Mouse (Mus musculus): ENCODE results near the gene Pcsk2. TPM values are rescaled to one million over a fixed set of nuclear protein-coding genes. Genes with fewer than 3 reads are reported as not detected.

Gene Pcsk2
- polyA plus RNA-seq, 1 experiment from 2014 or later = 2.8 TPM

DNA sequence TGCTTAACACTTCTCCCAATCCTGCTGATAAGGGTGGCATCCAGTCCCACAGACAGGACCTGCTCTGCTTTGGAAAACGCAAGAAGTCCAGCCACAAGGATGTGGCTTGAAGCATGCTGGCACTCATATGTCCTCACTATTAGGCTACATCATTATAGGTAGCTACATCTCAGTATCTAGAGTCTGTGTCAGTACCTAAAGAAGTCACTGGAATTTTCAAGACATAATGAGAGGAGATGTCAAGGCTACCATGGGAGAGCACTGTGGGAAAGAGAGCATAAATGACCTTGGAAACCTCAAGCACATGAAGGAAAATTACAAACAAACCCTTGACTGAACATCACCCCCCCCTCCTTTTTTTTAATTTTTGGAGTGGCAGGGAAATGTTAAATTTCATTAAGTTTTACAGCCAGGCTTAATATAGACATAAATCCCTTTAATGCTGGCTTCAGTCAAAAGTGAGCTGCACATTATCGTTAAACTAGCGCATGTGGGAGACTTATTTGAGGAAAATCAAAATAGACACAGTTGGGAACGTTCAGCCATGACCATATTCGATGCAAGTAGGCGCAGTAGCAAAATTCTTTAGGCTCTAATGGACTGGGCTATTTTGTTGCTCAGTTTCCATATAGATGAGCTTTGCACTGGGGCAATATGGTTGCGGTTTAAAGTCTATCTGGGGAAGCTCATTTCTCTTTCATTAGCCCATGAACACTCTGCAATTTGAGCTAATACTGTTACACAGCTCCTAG lies 193.7 kb downstream of the Pcsk2 start:
- Histone ChIP-seq H3K27ac (ENCODE audit: low read length) (no peak overlapping the region), H3K4me3 (replicated peaks; ENCODE audit: low read length) (no peak overlapping the region), H3K4me1 (ENCODE audit: control insufficient read depth, insufficient read depth, low read length) (no peaks in the 10 kb centered on the region), H3K27me3 (ENCODE audit: control insufficient read depth, insufficient read depth, low read length) (no peaks in the 10 kb centered on the region), H3K36me3 (ENCODE audit: control insufficient read depth, insufficient read depth, low read length) (no peaks in the 10 kb centered on the region), H3K4me2 (ENCODE audit: low read depth, low read length) (no peak overlapping the region), H3K9ac (ENCODE audit: low read length) (no peak overlapping the region), H3K9me3 (replicated peaks; ENCODE audit: control insufficient read depth, low read length) (no peaks in the 10 kb centered on the region)
- 83% methylated on average over 7 of the region's 7 CpGs for WGBS
- ATAC-seq (ENCODE audit: insufficient read depth, low FRiP score) = no peak

- 82% methylated on average over 5 of the region's 5 CpGs for WGBS
- no peak for ATAC-seq (ENCODE audit: insufficient read depth, low FRiP score)
- H3K27ac ChIP-seq (ENCODE audit: low read length) = no peak overlapping the region
Observed at GRCm38 (mm10) chr2:143742436-143742835, 196.5 kb downstream of the Pcsk2 start.

GRCm38 (mm10) chr2:143743081-143743480 lies 197.1 kb downstream of the Pcsk2 start:
- no peak overlapping the region for H3K4me2 ChIP-seq (ENCODE audit: low read depth, low read length)
- no peaks in the 10 kb centered on the region for H3K4me1 ChIP-seq (ENCODE audit: control insufficient read depth, insufficient read depth, low read length)
- no peaks in the 10 kb centered on the region for H3K36me3 ChIP-seq (ENCODE audit: control insufficient read depth, insufficient read depth, low read length)
- H3K9ac ChIP-seq (ENCODE audit: low read length) = no peak overlapping the region
- H3K27me3 ChIP-seq (ENCODE audit: control insufficient read depth, insufficient read depth, low read length) = no peaks in the 10 kb centered on the region
- no peak for ATAC-seq (ENCODE audit: insufficient read depth, low FRiP score)
- WGBS = 69% methylated on average over 4 of the region's 4 CpGs
- H3K9me3 ChIP-seq (replicated peaks; ENCODE audit: control insufficient read depth, low read length) = no peaks in the 10 kb centered on the region
- H3K27ac ChIP-seq (ENCODE audit: low read length) = no peak overlapping the region
- no peak overlapping the region for H3K4me3 ChIP-seq (replicated peaks; ENCODE audit: low read length)

More at GRCm38 (mm10) chr2:143742436-143742835, 196.5 kb downstream of the Pcsk2 start:
- Histone ChIP-seq H3K4me2 (ENCODE audit: low read depth, low read length) (no peak overlapping the region), H3K9ac (ENCODE audit: low read length) (no peak overlapping the region), H3K36me3 (ENCODE audit: control insufficient read depth, insufficient read depth, low read length) (no peaks in the 10 kb centered on the region), H3K4me1 (ENCODE audit: control insufficient read depth, insufficient read depth, low read length) (no peaks in the 10 kb centered on the region), H3K4me3 (replicated peaks; ENCODE audit: low read length) (no peak overlapping the region), H3K9me3 (replicated peaks; ENCODE audit: control insufficient read depth, low read length) (no peaks in the 10 kb centered on the region), H3K27me3 (ENCODE audit: control insufficient read depth, insufficient read depth, low read length) (no peaks in the 10 kb centered on the region)

- H3K4me2 ChIP-seq (ENCODE audit: low read depth, low read length) = no peak overlapping the region
- 60% methylated on average over 9 of the region's 9 CpGs for WGBS
- no peaks in the 10 kb centered on the region for H3K27me3 ChIP-seq (ENCODE audit: control insufficient read depth, insufficient read depth, low read length)
- H3K27ac ChIP-seq (ENCODE audit: low read length) = no peak overlapping the region
- H3K9me3 ChIP-seq (replicated peaks; ENCODE audit: control insufficient read depth, low read length) = no peaks in the 10 kb centered on the region
- H3K9ac ChIP-seq (ENCODE audit: low read length) = no peak overlapping the region
- no peak overlapping the region for H3K4me3 ChIP-seq (replicated peaks; ENCODE audit: low read length)
- H3K4me1 ChIP-seq (ENCODE audit: control insufficient read depth, insufficient read depth, low read length) = no peaks in the 10 kb centered on the region
- H3K36me3 ChIP-seq (ENCODE audit: control insufficient read depth, insufficient read depth, low read length) = no peaks in the 10 kb centered on the region
- no peak for ATAC-seq (ENCODE audit: insufficient read depth, low FRiP score)
Observed at GRCm38 (mm10) chr2:143752051-143752788, 206.3 kb downstream of the Pcsk2 start.

- Histone ChIP-seq H3K4me3 (replicated peaks; ENCODE audit: low read length) (no peak overlapping the region), H3K4me1 (ENCODE audit: control insufficient read depth, insufficient read depth, low read length) (no peaks in the 10 kb centered on the region), H3K9me3 (replicated peaks; ENCODE audit: control insufficient read depth, low read length) (no peaks in the 10 kb centered on the region), H3K4me2 (ENCODE audit: low read depth, low read length) (no peak overlapping the region), H3K27me3 (ENCODE audit: control insufficient read depth, insufficient read depth, low read length) (no peaks in the 10 kb centered on the region), H3K36me3 (ENCODE audit: control insufficient read depth, insufficient read depth, low read length) (no peaks in the 10 kb centered on the region), H3K27ac (ENCODE audit: low read length) (no peak overlapping the region), H3K9ac (ENCODE audit: low read length) (no peak overlapping the region)
- ATAC-seq (ENCODE audit: insufficient read depth, low FRiP score) = no peak
- 6% methylated on average over 4 of the region's 4 CpGs for WGBS
Observed at GRCm38 (mm10) chr2:143776448-143776847, 230.5 kb downstream of the Pcsk2 start.

GRCm38 (mm10) chr2:143780310-143780709 lies 234.4 kb downstream of the Pcsk2 start:
- Histone ChIP-seq H3K27ac (ENCODE audit: low read length) (no peak overlapping the region), H3K4me3 (replicated peaks; ENCODE audit: low read length) (no peak overlapping the region), H3K4me1 (ENCODE audit: control insufficient read depth, insufficient read depth, low read length) (no peaks in the 10 kb centered on the region), H3K27me3 (ENCODE audit: control insufficient read depth, insufficient read depth, low read length) (no peaks in the 10 kb centered on the region), H3K36me3 (ENCODE audit: control insufficient read depth, insufficient read depth, low read length) (no peaks in the 10 kb centered on the region), H3K9me3 (replicated peaks; ENCODE audit: control insufficient read depth, low read length) (no peaks in the 10 kb centered on the region), H3K9ac (ENCODE audit: low read length) (no peak overlapping the region), H3K4me2 (ENCODE audit: low read depth, low read length) (no peak overlapping the region)
- no peak for ATAC-seq (ENCODE audit: insufficient read depth, low FRiP score)
- WGBS = 80% methylated on average over 2 of the region's 2 CpGs

DNA sequence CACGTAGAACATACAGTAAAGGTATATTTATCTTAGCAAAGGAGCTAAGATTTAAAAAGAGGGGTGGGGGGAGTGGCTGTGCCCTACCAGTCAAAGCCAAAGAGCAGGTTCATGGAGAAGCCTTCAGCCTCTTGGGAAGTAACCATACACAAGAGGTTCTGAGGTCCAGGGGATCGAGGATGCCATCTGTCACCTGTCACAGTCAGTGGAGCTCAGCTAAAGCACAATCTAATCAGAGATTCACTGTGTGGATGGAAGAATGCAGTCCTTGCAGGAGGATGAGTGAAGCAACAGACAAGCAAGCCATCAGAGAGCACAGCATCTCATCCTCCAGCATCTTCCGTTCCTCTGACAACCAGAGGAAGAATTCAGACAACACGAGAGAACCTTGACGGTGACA lies 244.0 kb downstream of the Pcsk2 start:
- Histone ChIP-seq H3K4me1 (ENCODE audit: control insufficient read depth, insufficient read depth, low read length) (no peaks in the 10 kb centered on the region), H3K9ac (ENCODE audit: low read length) (no peak overlapping the region), H3K4me3 (replicated peaks; ENCODE audit: low read length) (no peak overlapping the region), H3K27me3 (ENCODE audit: control insufficient read depth, insufficient read depth, low read length) (no peaks in the 10 kb centered on the region), H3K36me3 (ENCODE audit: control insufficient read depth, insufficient read depth, low read length) (no peaks in the 10 kb centered on the region), H3K4me2 (ENCODE audit: low read depth, low read length) (no peak overlapping the region), H3K27ac (ENCODE audit: low read length) (no peak overlapping the region), H3K9me3 (replicated peaks; ENCODE audit: control insufficient read depth, low read length) (no peaks in the 10 kb centered on the region)
- WGBS = 75% methylated on average over 5 of the region's 5 CpGs
- ATAC-seq (ENCODE audit: insufficient read depth, low FRiP score) = no peak

DNA sequence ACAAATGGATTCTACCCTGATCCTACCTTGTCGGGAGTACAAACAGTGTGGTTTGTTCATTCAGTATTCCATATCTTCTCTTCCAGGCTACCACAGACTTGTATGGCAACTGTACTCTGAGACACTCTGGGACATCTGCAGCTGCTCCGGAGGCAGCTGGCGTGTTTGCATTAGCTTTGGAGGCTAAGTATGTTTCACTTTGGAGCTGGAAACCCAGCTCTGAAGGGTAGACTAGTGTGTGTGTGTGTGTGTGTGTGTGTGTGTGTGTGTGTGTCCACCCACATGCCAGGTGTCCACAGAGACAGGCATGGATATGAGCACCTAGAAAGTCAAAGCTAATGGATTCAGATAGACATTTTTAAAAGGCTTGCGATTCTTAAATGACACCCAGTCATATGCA lies 249.9 kb downstream of the Pcsk2 start:
- H3K27me3 ChIP-seq (ENCODE audit: control insufficient read depth, insufficient read depth, low read length) = no peaks in the 10 kb centered on the region
- 77% methylated on average over 4 of the region's 4 CpGs for WGBS
- no peaks in the 10 kb centered on the region for H3K9me3 ChIP-seq (replicated peaks; ENCODE audit: control insufficient read depth, low read length)
- no peak overlapping the region for H3K4me3 ChIP-seq (replicated peaks; ENCODE audit: low read length)
- no peaks in the 10 kb centered on the region for H3K36me3 ChIP-seq (ENCODE audit: control insufficient read depth, insufficient read depth, low read length)
- no peak overlapping the region for H3K4me2 ChIP-seq (ENCODE audit: low read depth, low read length)
- no peak overlapping the region for H3K9ac ChIP-seq (ENCODE audit: low read length)
- no peak overlapping the region for H3K27ac ChIP-seq (ENCODE audit: low read length)
- ATAC-seq (ENCODE audit: insufficient read depth, low FRiP score) = no peak
- H3K4me1 ChIP-seq (ENCODE audit: control insufficient read depth, insufficient read depth, low read length) = no peaks in the 10 kb centered on the region

DNA sequence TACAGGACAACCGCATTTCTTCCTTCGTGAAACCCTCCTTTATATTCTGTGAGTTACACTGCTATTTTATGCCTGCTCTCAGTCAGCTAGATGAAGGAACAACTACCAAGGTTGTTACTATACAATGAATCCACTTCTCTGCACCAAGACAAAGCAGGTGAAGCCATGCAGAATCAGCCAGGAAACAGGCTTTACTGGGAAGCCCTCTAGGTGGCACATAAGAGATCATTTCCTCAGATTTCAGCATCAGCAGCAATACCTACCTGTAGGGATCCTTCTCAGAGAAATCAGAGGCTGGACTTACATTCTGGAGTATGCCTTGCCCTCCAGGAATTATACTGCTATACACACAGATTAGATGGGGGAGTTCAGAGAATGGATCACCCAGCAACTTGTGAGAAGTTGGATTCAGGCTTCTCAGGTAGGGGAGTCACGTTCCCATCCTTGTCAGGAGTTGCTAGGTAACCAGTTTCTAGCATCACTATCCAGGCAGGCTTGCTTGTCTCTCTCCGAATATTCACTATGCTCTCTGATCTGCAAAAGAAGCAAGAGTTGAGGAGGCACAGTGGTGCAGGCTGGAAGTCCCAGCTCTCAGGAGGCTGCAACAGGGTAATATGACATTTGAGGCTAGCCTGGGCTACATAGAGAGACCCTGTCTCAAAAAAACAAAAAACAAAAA lies 250.5 kb downstream of the Pcsk2 start:
- Histone ChIP-seq H3K27ac (ENCODE audit: low read length) (no peak overlapping the region), H3K27me3 (ENCODE audit: control insufficient read depth, insufficient read depth, low read length) (no peaks in the 10 kb centered on the region), H3K4me2 (ENCODE audit: low read depth, low read length) (no peak overlapping the region), H3K4me3 (replicated peaks; ENCODE audit: low read length) (no peak overlapping the region), H3K9me3 (replicated peaks; ENCODE audit: control insufficient read depth, low read length) (no peaks in the 10 kb centered on the region), H3K36me3 (ENCODE audit: control insufficient read depth, insufficient read depth, low read length) (no peaks in the 10 kb centered on the region), H3K9ac (ENCODE audit: low read length) (no peak overlapping the region), H3K4me1 (ENCODE audit: control insufficient read depth, insufficient read depth, low read length) (no peaks in the 10 kb centered on the region)
- WGBS = 69% methylated on average over 4 of the region's 4 CpGs
- ATAC-seq (ENCODE audit: insufficient read depth, low FRiP score) = no peak
